ENCODE assay signal across 8 mouse cellular contexts in genomic region chr6:29215181-29215580, GRCm38 (mm10). TPM values are rescaled to one million over a fixed set of nuclear protein-coding genes. Genes with fewer than 3 reads are reported as not detected.
DNase-seq lines count a peak whose midpoint lies in the region; ATAC-seq and TF ChIP-seq lines count a peak whose summit lies in the region.

No protein-coding gene starts in this region.

- peak overlapping the region; percentile 61 for H3K4me3 ChIP-seq in heart, embryonic 15.5 days
- H3K4me3 ChIP-seq in G1E (ENCODE audit: low read depth, low read length): peak overlapping the region; percentile 72; the same call in 1 of the 2 replicates
- peak overlapping the region; percentile 72 for H3K4me3 ChIP-seq in forebrain, postnatal 0 days (ENCODE audit: low read depth, low read length)
- peak overlapping the region; percentile 82 for H3K4me3 ChIP-seq in midbrain, embryonic 10.5 days

- TF ChIP-seq CTCF in G1E (IDR thresholded peaks at IDR 0.05; ENCODE audit: low read depth, low read length): no peak
- TF ChIP-seq CTCF in forebrain, postnatal 0 days (IDR thresholded peaks at IDR 0.05; ENCODE audit: low read depth): no peak

- no peak for DNase-seq in heart, adult 9 months (ENCODE audit: low spot score in 2 of 2)
- no peak for DNase-seq in G1E (ENCODE audit: low spot score)
- no peak for DNase-seq in forebrain, postnatal 0 days
- DNase-seq in midbrain, embryonic 10.5 days (ENCODE audit: low spot score): no peak
- DNase-seq in embryo, embryonic 10.5 days (ENCODE audit: low spot score): no peak
- DNase-seq in frontal cortex, postnatal 10 days (ENCODE audit: low spot score in 2 of 2): no peak

- no peak overlapping the region for H3K27ac ChIP-seq in heart, embryonic 15.5 days
- H3K27ac ChIP-seq in forebrain, postnatal 0 days (ENCODE audit: low read depth, low read length): no peak overlapping the region
- peak overlapping the region; percentile 85 for H3K27ac ChIP-seq in midbrain, embryonic 10.5 days (replicated peaks)

- ATAC-seq in heart, embryonic 15.5 days (replicated peaks; ENCODE audit: insufficient number of reproducible peaks, insufficient read depth, low FRiP score, low read depth): no peak
- no peak for ATAC-seq in G1E (ENCODE audit: extremely low read depth, insufficient number of reproducible peaks, low FRiP score, poor library complexity, severe bottlenecking)
- ATAC-seq in forebrain, postnatal 0 days: no peak
- no peak for ATAC-seq in monocyte, adult 5-6 weeks (replicated peaks; ENCODE audit: insufficient number of reproducible peaks, low FRiP score, low TSS enrichment, poor library complexity, severe bottlenecking)

- no peak overlapping the region for H3K9ac ChIP-seq in heart, embryonic 15.5 days
- H3K9ac ChIP-seq in forebrain, postnatal 0 days: no peak overlapping the region; the same call in 1 of the 2 replicates

- 25% methylated on average over 9 of the region's 9 CpGs for WGBS in heart, embryonic 15.5 days
- WGBS in forebrain, postnatal 0 days: 13% methylated on average over 9 of the region's 9 CpGs
- 4% methylated on average over 9 of the region's 9 CpGs for WGBS in midbrain, embryonic 10.5 days

- no peaks in the 10 kb centered on the region for H3K36me3 ChIP-seq in heart, embryonic 15.5 days
- no peaks in the 10 kb centered on the region for H3K36me3 ChIP-seq in G1E (replicated peaks)
- no peaks in the 10 kb centered on the region for H3K36me3 ChIP-seq in forebrain, postnatal 0 days (ENCODE audit: insufficient read depth)
- no peaks in the 10 kb centered on the region for H3K36me3 ChIP-seq in midbrain, embryonic 10.5 days

- peak overlapping the region; percentile 95 for H3K4me2 ChIP-seq in heart, embryonic 15.5 days
- H3K4me2 ChIP-seq in forebrain, postnatal 0 days (ENCODE audit: low read depth): peak overlapping the region; percentile 96

- H3K27me3 ChIP-seq in heart, embryonic 15.5 days: peaks cover 14% of the 10 kb centered on the region
- peaks cover 56% of the 10 kb centered on the region for H3K27me3 ChIP-seq in G1E (ENCODE audit: insufficient read depth, low read length)
- no peaks in the 10 kb centered on the region for H3K27me3 ChIP-seq in forebrain, postnatal 0 days (ENCODE audit: insufficient read depth, low read length)
- H3K27me3 ChIP-seq in midbrain, embryonic 10.5 days (ENCODE audit: low read depth, poor library complexity, severe bottlenecking): peaks cover 48% of the 10 kb centered on the region

- H3K4me1 ChIP-seq in heart, embryonic 15.5 days (replicated peaks): peaks cover 38% of the 10 kb centered on the region
- H3K4me1 ChIP-seq in G1E (ENCODE audit: insufficient read depth, low read depth, low read length): peaks cover 38% of the 10 kb centered on the region
- peaks cover 10% of the 10 kb centered on the region; the same call in 1 of the 2 replicates for H3K4me1 ChIP-seq in forebrain, postnatal 0 days (ENCODE audit: insufficient read depth)
- peaks cover 63% of the 10 kb centered on the region for H3K4me1 ChIP-seq in midbrain, embryonic 10.5 days

- no peaks in the 10 kb centered on the region for H3K9me3 ChIP-seq in heart, embryonic 15.5 days (replicated peaks)
- H3K9me3 ChIP-seq in G1E (replicated peaks): no peaks in the 10 kb centered on the region
- H3K9me3 ChIP-seq in forebrain, postnatal 0 days (ENCODE audit: low read length): no peaks in the 10 kb centered on the region
- H3K9me3 ChIP-seq in midbrain, embryonic 10.5 days (replicated peaks): no peaks in the 10 kb centered on the region

RNA-seq across cellular contexts. Expression of gene Impdh1, which starts 1.0 kb away (rescaled TPM):
- polyA plus RNA-seq in heart, embryonic 15.5 days (2015; fragmentation: Nextera tagmentation; extraction: Ambion mirVana): 32.8 and 38.6 TPM in 2 replicates
- 2.6 and 2.9 TPM in 2 replicates for total RNA-seq in G1E (2014; fragmentation: Nextera tagmentation)
- total RNA-seq in G1E (2017): 7.2 and 9.2 TPM in 2 replicates
- polyA plus RNA-seq in G1E (2012): 40.6 and 55.1 TPM in 2 replicates
- 27.2 and 42.8 TPM in 2 replicates for total RNA-seq in forebrain, postnatal 0 days (2014; rRNA removed)
- 65.9 and 70.6 TPM in 2 replicates for polyA plus RNA-seq in forebrain, postnatal 0 days (2015; fragmentation: Nextera tagmentation; extraction: Ambion mirVana)
- polyA plus RNA-seq in midbrain, embryonic 10.5 days (2016; fragmentation: Nextera tagmentation; extraction: Ambion mirVana): 45.6 and 53.5 TPM in 2 replicates
- 16.4 to 27.6 TPM (median 22.7 TPM) in 3 replicates for total RNA-seq in monocyte, adult 5-6 weeks (2017)

RNA-seq across cellular contexts. Expression of gene Prrt4, which starts 35.8 kb away (rescaled TPM):
- polyA plus RNA-seq in heart, embryonic 15.5 days (2015; fragmentation: Nextera tagmentation; extraction: Ambion mirVana): 1.5 and 1.6 TPM in 2 replicates
- total RNA-seq in G1E (2014; fragmentation: Nextera tagmentation) (not detected in 2 replicates), G1E (2017) (0.05 and 0.06 TPM in 2 replicates)
- polyA plus RNA-seq in G1E (2012): not detected in 2 replicates
- total RNA-seq in forebrain, postnatal 0 days (2014; rRNA removed): 17.6 and 23.5 TPM in 2 replicates
- 9.0 and 12.1 TPM in 2 replicates for polyA plus RNA-seq in forebrain, postnatal 0 days (2015; fragmentation: Nextera tagmentation; extraction: Ambion mirVana)
- 0.83 and 1.1 TPM in 2 replicates for polyA plus RNA-seq in midbrain, embryonic 10.5 days (2016; fragmentation: Nextera tagmentation; extraction: Ambion mirVana)
- not detected in 3 replicates for total RNA-seq in monocyte, adult 5-6 weeks (2017)

RNA-seq across cellular contexts. Expression of gene Rbm28, which starts 50.4 kb away (rescaled TPM):
- 22.8 and 28.8 TPM in 2 replicates for polyA plus RNA-seq in heart, embryonic 15.5 days (2015; fragmentation: Nextera tagmentation; extraction: Ambion mirVana)
- total RNA-seq in G1E (2014; fragmentation: Nextera tagmentation): 55.3 and 61.0 TPM in 2 replicates
- 56.3 and 59.1 TPM in 2 replicates for total RNA-seq in G1E (2017)
- polyA plus RNA-seq in G1E (2012): 19.1 TPM in 2 replicates
- 32.8 and 33.5 TPM in 2 replicates for total RNA-seq in forebrain, postnatal 0 days (2014; rRNA removed)
- polyA plus RNA-seq in forebrain, postnatal 0 days (2015; fragmentation: Nextera tagmentation; extraction: Ambion mirVana): 14.7 and 18.0 TPM in 2 replicates
- polyA plus RNA-seq in midbrain, embryonic 10.5 days (2016; fragmentation: Nextera tagmentation; extraction: Ambion mirVana): 51.6 and 54.9 TPM in 2 replicates
- total RNA-seq in monocyte, adult 5-6 weeks (2017): 50.0 to 66.4 TPM (median 59.6 TPM) in 3 replicates

RNA-seq across cellular contexts. Expression of gene Hilpda, which starts 57.1 kb away (rescaled TPM):
- polyA plus RNA-seq in heart, embryonic 15.5 days (2015; fragmentation: Nextera tagmentation; extraction: Ambion mirVana): 22.0 and 29.8 TPM in 2 replicates
- 7.8 and 16.3 TPM in 2 replicates for total RNA-seq in G1E (2014; fragmentation: Nextera tagmentation)
- total RNA-seq in G1E (2017): 31.1 and 34.4 TPM in 2 replicates
- 36.0 and 43.0 TPM in 2 replicates for polyA plus RNA-seq in G1E (2012)
- 16.8 and 26.4 TPM in 2 replicates for total RNA-seq in forebrain, postnatal 0 days (2014; rRNA removed)
- polyA plus RNA-seq in forebrain, postnatal 0 days (2015; fragmentation: Nextera tagmentation; extraction: Ambion mirVana): 37.4 and 41.2 TPM in 2 replicates
- polyA plus RNA-seq in midbrain, embryonic 10.5 days (2016; fragmentation: Nextera tagmentation; extraction: Ambion mirVana): 31.0 and 34.0 TPM in 2 replicates
- total RNA-seq in monocyte, adult 5-6 weeks (2017): 7.6 to 8.9 TPM (median 8.5 TPM) in 3 replicates
